Mouse (Mus musculus): ENCODE results near the gene Tmem159.

DNA sequence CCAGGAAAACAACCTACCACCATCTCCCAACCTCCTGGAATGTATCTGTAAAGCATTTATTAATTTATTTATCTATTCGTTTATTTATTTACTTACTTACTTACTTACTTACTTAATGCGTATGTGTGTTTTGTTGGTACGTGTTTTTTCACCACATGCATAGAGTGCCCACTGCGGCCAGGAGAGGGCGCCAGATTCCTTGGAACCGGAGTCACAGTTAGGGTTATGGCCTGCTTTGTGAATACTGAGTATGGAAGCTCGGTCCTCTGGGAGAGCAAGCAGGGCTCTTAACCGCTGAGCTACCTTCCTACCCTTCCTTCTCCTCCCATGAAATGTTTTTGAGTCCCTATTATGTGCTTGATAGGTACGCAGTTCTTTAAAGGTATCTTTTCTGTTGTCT is 3.8 kb upstream of the Tmem159 start:
- no peak for TF ChIP-seq POLR2A (IDR thresholded peaks at IDR 0.05; ENCODE audit: control insufficient read depth, extremely low read depth, insufficient read depth, low read length, poor library complexity)
- no peak for TF ChIP-seq CTCF (IDR thresholded peaks at IDR 0.05; ENCODE audit: borderline replicate concordance, control insufficient read depth, extremely low read depth, insufficient read depth, low read length, poor library complexity)
